Mouse (Mus musculus) layer of hippocampus, postnatal 14 days (tissue): ENCODE results near the gene Stat1. TPM values are rescaled to one million over a fixed set of nuclear protein-coding genes. Genes with fewer than 3 reads are reported as not detected.

Experiments used
- DNase-seq, 2 experiments: peaks; one replicate each; pipeline ENCODE4 v3.0.0; 2021 to 2022; ENCODE audit warnings: low spot score in 2 of 2, mixed read lengths in 1 of 2
- total RNA-seq, 2 experiments: library from RNA; stranded (reverse); gene quantifications; 2 replicates each; pipeline ENCODE4 v1.2.3; 2021

Stat1 gene
- total RNA-seq, 2 experiments from 2014 or later = 15.8 to 17.9 TPM

DNA sequence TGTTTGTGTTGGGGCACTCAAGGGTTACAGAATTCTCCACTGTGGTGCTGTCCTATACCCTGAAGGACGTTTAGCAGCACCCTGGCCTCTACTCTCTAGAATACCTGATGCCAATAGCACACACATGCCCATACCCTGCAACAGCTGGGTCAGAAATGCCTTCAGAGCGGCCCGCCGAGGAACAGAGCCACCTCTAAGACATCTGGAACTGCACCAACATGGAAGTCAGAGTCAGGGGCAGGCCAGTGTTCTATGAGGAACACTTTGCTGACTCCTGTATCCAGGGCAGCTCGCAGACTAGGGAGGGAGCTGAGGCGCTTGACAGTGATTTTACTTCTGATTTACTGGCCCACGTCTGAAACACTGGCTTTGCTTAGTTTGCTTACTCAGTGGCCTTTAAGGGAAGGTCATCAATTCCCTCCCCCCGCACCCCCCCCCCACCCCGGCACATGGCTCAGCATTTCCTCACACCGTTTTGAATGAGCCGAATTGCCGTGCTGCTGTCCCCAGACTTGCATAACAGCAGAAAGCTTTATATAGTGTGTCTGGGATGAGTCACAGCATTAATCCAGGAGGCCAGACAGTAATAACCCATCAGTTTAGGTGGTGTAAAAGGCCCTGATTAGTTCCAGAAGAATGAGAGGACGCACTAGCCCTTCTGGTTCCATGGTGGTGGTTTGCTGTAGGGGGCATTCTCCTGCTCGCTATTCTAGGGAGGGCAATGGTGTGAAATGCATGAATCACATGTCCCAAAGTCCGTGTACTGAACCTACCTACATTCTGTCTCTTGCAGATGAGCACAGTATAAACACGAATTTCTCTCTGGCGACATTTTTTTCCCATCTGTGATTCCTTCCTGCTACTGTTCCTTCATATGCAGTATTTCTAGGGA, 39.5 kb downstream of the Stat1 start:
- peak; percentile 41 to 42 for DNase-seq

DNA sequence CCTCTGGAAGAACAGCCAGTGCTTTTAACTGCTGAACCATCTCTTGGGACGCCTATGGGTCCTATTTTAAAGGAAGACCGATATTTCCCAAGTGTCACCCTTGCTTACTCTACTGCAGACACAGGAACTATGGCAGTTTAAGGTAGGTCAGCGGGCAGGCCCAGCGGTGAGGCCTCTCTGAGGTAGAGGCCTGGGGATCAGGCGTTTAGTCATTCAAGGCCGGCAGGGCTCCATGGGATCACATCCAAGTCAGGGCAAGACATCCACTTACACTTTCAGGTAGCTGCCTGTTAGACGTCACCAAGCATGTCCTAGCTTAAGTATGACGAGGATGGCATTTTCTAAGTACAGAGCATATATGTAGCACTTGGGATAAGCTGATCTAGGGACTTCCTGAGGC, 41.9 kb downstream of the Stat1 start:
- DNase-seq = no peak

DNA sequence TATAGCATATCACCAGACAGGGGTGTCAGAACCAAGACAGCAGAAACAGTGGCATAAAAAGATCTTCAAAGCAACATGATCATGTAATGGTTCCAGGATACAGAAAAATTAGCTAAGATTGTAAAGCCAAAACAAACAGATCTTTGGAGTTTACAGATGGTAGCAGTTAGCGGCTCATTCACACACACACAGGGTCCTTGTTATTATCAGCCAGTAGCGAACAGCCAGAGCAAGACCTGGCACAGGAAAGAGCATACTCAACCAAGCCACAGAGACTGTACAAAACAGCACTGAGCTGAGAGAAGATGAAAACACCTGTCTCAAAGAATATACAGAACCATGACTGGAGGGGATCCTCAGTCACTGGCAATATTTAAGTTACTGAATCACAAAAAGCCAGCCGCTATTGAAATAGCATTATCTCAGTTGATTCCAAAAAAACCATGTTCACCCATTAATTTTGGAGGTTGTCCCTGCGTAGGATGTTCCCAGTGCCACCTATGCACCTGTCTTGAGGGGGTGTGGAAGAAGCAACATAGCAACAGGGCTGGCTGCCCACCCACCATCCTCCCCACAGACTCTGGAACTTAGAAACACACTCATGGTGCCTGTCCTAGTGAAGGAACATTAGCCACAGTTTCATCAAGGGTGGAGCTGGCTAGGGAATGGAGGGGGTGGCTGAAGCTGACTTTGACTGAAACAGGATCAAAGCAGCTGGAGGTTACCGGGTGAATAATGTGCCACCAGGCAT, 44.6 kb downstream of the Stat1 start:
- peak in 1 of 2 experiments; percentile 39 for DNase-seq

DNA sequence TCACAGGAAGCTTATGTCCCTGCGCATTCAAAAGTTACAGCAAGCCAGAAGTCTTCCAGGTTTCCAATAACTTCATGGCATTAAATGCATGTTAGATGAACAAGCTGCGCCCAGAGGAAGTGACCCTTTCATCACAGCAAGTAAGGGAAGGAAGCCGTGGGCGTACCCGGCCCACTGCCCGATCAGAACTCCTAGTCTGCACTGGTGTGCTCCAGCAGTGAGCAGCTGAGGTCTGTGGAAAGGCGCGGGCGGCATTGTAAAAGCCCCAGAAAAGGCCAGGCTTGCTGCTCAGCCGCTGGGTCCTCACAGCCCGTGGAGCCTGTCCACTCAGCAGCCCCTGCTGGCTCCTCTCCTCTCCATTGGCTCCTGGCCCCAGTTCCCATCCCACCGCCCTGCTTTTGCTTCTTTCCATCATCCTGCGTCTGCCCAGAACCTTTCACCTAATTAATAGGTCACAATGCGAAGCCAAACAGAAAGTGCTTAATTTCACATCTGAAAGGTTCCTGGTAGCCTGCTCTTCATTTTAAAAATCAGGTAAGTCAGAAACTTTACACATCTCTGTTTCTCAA, 47.5 kb downstream of the Stat1 start:
- no peak for DNase-seq

DNA sequence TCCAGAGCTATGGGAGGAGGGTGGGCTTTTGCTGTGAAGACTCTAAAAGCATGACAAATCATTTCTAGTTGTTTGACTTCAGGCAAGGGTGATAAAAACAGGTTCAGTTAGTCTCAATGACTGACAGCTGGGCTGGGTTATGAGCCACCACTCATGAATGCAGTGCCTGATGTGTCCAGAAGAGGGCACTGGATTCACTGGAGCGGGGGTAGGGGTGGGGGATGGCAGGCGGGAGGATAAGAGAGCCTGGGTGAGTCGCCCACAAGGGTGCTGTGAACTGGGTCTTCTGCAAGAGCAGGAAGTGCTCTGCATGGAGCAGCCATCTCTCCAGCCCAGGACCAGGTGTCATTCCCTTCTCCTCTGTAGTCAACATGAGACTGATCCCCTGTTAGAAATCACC, 50.8 kb downstream of the Stat1 start:
- DNase-seq = no peak

DNA sequence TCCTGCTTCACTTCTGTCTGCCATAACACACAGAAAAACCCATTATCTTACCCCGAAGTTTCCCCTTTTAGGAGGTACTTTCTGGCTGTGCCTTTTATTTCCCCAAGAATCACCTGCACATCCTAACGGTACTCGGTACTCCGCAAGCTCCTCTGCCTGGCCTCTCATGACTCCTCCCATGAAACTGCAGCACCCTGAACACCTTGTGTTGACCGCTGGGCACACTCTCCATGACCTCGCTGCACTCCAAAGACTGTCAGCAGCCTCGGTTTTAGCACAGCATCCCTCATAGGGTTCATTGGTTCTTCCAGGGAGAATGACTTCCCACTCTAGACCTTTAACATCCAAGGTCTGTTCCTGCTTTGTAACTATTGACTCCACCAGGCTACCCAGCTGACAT, 51.5 kb downstream of the Stat1 start:
- DNase-seq = no peak

DNA sequence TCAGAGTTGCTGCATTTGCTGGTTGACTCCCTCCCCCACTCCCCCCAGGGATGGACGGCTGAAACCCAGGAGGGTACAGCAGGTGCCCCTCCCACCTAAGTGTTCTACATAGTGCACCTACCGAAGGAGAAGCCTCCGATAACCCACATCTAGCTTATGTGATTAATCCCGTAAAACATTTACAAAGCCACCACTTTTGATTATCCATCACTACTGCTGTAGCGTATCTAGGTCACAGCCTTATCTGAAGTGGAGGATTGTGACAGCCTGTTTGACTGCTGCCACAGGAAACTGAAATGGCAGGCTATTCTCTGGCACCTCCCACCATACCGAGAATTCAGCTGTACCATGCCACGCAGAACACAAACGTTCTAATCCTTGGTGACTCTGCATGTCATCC, 52.0 kb downstream of the Stat1 start:
- DNase-seq = no peak

DNA sequence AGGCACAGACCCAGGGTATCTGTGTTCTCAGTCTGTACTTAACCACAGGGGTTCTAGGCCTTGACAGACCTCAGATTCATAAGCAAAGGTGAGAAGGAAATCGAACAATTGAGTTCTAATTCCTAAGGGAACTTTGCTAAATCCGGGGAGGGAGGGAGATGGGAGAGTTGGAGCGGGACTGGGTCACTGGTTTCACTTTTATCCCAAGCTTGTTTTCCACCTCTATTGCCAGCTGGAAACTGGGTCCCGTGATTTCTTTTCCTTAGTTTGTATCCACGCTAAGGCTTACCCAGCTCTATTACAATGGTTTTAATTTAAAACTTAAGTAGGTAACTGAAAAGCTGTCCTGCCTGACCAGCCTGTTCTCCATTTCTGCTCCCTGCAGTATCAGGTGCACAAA, 56.1 kb downstream of the Stat1 start:
- DNase-seq = no peak

DNA sequence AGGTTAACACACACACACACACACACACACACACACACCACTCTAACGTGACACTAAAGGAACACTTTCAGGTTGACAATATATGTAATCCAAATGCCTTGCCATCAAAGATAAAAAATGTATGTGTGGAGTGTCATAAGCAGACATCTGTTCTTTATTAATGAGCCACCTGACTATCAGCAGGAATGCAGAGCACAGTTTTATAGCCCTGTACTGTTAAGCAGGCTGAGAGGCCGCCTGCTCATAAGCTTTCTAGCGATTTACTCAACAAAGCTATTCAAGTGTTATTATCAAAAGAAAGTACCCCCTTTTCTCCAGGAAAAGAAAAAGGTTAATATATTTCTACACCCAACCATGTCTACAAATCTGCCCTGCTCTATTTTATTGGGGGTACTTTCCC, 56.7 kb downstream of the Stat1 start:
- no peak for DNase-seq

DNA sequence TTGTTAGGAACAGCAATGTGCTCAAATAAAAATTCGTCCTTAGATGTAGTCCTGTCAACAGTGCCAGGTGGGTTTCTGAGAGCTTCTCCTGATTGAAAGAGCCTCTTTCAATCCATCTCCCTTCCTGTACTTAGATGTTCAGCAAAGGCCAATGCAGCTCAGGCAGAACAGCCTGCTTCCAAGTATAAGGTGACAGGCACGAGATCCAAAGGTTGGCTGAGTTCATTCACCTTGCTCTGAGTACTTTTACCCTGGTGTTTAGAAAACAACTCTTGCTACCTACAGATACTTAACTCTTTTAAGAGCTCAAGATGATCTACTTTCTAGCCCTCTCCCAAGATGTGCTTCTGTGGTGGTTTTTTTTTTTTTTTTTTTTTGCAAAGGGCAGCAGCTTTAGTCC, 57.8 kb downstream of the Stat1 start:
- no peak for DNase-seq

DNA sequence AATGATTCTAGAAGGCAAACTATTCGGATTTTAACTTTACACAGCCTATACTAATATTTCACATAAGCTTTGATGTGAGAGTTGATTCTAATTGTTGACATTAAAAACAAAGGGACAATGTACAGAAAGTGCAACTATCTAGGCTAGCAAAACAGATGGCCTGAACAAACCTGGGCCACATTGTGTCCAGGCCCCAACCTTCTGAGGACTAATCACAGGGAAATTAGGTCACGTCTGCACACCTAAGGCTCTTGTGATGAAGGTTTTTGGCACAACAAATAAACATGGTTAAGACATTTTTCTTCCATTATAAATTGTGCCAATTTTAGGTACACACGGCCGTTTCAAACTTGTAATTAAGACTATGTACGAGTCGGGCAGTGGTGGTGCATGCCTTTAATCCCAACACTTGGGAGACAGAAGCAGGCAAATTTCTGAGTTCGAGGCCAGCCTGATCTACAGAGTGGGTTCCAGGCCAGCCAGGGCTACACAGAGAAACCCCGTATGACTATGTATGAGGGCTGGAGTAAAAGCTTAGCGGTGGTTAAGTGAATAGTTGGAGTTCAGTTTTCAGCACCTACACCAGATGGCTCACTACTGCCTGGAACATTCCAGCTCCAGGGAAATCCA, 60.8 kb downstream of the Stat1 start:
- DNase-seq = no peak

DNA sequence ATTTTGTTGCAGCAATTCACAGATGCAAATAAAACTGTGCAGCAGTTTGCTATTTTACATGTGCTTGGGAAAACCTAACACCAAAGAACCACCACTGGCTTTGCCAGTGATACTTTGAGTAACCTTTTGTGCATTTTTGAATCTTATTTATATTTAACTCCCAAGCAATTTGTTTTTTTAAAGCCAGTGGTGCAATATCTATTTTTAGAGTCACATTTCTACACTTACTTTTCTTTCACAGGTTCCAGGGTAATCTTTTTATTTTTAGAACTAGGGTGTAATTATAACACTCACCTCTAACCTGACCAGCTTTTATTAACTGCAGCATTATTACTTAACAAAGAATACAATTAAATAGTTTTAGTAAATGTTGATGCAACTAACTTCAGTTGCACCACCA, 62.8 kb downstream of the Stat1 start:
- no peak for DNase-seq

DNA sequence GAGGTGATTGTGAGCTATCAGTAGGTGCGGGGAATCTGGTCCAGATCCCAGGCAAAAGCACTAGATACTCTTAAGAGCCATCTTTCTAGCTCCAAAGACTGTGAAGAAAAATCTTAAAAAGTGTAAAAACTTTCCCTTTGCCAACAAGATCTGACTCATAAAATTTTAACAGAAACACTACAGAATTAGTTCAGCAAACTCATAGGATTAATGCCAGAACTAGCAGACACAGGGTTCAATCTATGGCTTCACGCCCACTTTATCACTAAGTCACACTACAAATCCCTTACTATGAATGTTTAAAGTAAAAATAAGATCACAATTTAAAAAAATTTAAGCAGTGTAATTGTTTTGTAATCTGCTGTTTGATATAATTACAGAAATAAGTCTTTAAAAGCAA, 63.8 kb downstream of the Stat1 start:
- no peak for DNase-seq

Other genes with a start within 250 kb of the Stat1 start
- 10 to 100 TPM; 29.3 to 32.3 TPM for gene Myo1b, start 203.4 kb upstream of the Stat1 start, total RNA-seq
- under 1 TPM; 0.55 to 0.81 TPM for gene Stat4, start 132.3 kb upstream of the Stat1 start, total RNA-seq
- 100 to 1,000 TPM; 353 to 381 TPM for gene Gls, start 113.8 kb downstream of the Stat1 start, total RNA-seq